Mouse (Mus musculus): ENCODE measurements around the gene Nkain2. TPM values are rescaled to one million over a fixed set of nuclear protein-coding genes. Genes with fewer than 3 reads are reported as not detected.
"Not testable (repeated sequence)": the region's sequence is repeated elsewhere in the genome, so short reads cannot be mapped to it uniquely, and the experiment has no call there.

Nkain2 gene
- under 1 TPM; 0.27 to 0.38 TPM for total RNA-seq (2021)
- long read RNA-seq, experiment 1, partial matches to known transcripts, result 0 of 2 reads
- long read RNA-seq, experiment 1, other reads (novel, unspliced or antisense), result 2 of 2 reads
- long read RNA-seq, experiment 2, result 0 reads

DNA sequence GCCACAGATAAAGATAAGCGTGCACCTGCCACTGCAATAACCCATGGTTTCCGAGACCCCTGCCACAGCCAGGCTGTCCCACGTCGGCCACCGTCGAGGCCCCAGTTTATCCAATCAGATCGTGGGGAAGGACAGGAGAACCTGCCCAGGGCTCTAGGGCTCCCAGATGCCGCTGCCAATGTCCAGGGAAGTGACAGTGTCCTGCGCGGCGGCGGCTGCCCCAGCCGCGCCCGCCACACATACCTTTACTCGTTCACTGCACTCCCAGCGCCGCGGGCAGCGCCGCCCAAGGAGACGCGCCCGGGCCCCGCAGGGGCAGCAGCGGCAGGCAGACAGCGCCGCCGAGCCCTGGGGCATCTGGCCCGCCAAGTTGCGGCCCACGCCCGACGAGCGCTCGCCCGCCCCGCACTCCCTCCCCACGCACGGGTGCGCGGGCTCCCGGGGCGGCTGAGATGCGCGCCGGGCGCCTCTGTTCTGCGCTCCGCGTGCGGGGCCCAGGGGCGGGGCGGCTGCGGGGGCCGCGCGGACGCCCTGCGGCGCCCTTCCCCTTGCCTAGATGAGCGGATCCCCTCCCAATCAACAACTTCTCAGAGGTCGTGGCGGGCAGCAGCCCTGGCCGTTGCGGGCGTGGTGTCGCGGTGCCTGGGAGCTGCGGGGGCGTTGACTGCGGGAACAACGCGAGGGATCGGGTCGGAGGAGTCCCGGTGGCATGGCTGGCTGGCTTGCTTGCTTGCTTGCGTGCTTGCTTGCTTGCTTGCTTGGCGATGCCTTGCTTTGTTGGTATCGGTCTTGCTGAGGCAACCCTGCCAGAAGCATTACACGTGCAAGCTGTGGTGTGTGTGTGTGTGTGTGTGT, at the start of gene Nkain2:
Gene Nkain2 (minus strand): TSS at position 811 of the 855 bp plus-strand sequence.
- peak; percentile 5 to 16 for DNase-seq

DNA sequence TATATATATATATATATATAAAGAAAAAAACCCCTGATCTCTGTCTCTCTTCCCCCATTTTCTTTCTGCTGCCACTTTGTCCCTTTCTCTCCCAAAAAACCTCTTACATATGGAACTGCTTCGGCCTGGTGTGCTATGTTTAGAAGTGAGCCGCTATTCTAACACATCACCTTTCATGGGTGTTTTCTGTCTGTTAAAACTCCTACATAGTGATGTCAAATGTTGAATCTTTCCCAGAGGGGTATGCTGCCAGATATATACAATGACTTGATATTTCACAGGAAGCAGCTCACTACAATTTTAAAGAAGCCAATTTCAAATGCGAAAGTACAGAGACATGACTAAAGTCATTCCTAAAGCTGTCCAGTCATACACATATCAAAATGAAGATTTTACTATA, 49.6 kb upstream of the Nkain2 start:
- intact Hi-C loops (cut with DNase I), result no loop called here
- DNase-seq, result no peak

More for the DNA sequence above, at the start of gene Nkain2:
- intact Hi-C loops (cut with DNase I), result loop anchor here (5.0 to 10.0 kb wide), 2 partner anchors 175 to 178 kb away; no protein-coding TSS in a partner anchor

DNA sequence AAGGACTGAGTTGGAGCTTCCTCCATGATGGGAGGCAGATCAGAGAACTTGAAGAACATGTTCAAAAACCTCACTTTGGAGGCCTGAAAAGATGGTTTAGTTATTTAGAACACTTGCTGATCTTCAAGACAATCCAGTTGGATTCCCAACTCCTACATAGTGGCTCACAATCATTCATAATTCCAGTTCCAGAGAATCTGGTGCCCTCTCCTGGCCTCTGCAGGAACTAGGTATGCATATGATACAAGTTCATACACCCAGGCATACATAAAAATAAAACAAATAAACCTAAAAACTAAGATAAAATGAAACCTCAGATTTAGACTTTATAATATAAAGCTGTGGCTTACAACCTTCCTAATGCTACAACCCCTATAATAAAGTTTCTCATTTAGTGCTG, 4.8 kb upstream of the Nkain2 start:
- DNase-seq, result no peak
- intact Hi-C loops (cut with DNase I), result loop anchor here (10.0 kb wide), 1 partner anchor 170 kb away; no protein-coding TSS in a partner anchor

DNA sequence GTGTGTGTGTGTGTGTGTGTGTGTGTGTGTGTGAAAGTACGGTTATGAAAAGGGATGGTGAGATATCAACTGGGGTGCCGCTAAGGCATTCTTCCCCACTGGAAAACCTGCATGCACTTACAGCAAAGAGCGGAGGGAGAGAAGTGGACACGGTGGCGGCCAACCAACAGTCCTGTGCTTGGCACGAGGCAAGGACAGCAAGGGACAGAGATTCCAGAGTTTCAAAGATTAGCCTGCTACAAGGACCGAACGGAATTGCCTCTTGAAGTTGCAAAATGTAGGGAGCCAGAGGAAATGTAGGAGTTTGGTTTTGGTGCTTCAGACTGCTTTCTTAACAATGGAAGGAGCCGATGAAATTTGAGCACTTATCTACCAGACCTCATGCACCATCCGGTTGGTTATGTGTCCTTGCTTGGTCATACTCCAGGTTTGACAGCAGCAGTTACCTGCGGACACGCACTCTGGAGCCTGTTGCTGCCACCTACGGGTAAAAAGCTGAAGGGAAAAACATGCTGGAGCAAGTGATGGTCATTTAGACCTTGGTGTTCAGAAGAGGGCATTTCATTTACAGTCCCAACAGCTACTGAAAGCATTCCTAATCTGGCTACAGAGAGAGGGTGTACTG, 357 bp upstream of the Nkain2 start:
- DNase-seq, result peak; percentile 8 to 11
- intact Hi-C loops (cut with DNase I), result loop anchor here (5.0 to 10.0 kb wide), 2 partner anchors 174 to 178 kb away; no protein-coding TSS in a partner anchor

DNA sequence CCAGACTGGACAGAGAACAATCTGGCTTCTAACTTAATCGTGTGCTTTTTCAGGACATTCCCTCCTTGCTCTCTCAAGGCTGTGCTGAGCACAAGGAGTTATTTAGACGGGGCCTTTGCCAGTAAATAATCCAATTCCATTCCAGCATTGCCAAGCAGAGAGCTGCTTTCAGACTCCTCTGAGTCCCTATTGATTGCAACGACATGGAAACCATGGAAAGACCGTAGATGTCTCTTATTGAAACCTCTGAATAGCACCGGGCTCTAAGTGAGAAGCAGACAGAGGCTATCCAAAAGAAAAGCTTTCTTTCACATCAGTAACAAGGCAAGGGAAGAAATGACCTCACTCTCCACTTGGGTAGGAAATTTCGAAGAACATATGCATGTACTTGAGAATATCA, 8.3 kb downstream of the Nkain2 start:
- intact Hi-C loops (cut with DNase I), result no loop called here
- no peak for DNase-seq

GRCm38 (mm10) chr10:32870691-32871406, 19.4 kb downstream of the Nkain2 start:
- intact Hi-C loops (cut with DNase I), result no loop called here
- no peak for DNase-seq

- no peak for DNase-seq
- intact Hi-C loops (cut with DNase I), result no loop called here
Observed at GRCm38 (mm10) chr10:32869541-32869940, 20.7 kb downstream of the Nkain2 start.

DNA sequence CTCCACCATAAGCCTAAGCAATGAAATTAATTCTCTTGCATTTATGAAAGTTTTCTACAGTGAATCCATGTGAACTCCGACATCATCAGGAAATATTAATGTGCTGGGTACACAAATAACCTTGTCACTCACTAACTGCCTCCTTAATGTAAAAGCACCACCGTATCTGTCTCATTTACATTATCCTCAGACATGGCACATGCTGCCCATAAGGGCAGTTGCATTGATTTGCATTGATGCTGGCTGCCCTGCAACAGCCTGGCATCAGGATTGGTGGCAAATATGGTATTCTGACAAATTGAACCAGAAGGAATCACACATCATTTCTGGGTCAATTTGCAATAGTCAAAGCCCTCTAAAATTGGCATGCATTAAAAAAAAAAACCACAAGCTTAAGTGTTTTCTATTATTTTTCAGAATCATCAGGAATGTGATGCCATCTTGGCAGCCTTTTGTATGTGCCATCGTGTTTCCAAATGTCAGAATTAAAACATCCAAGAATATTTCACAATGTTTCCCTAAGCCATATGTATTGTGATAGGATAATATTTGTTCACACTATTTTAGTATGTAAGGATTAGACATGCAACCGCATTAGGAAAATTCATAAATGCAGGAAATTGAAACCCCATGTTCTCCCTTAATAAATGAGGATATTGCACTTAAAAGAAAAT, 74.9 kb downstream of the Nkain2 start:
- intact Hi-C loops (cut with DNase I), result no loop called here
- no peak for DNase-seq

DNA sequence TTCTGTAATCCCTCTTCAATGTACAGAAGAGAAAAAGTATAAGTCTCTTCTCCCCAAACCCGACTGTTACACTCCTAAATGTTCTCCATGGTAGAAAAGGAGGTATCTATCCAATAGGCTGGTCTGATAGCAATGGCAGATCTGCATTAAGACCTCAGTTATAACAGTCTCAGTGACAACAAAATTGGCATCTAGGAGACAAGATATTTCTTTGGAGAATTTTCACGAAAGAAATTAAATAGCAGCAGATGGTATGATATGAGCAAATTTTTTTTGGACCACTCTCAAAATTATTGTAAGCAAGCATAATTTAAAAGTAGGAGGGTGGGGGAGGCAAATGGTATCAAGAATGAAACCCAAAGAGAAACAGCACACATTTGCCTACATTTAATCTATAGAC, 94.0 kb downstream of the Nkain2 start:
- DNase-seq, result no peak
- intact Hi-C loops (cut with DNase I), result no loop called here

DNA sequence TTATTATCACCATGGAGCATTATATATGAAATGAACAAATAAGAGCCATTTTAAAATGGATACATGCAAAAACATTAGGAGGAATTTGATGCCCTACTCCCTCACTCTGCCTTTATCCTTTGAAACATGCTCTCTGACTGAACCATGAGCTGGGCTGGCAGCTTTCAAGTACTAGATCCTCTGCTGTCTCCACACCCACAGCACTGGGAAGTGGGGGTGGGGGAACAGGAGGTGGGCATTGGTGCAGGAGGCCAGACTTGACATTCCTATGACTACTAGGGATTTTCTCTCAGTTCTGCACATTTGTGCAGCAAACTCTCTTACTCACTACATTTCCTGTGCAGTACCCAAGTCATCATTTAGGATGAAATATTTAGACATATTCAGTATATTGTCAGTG, 99.7 kb downstream of the Nkain2 start:
- intact Hi-C loops (cut with DNase I), result no loop called here
- no peak for DNase-seq

GRCm38 (mm10) chr10:32782732-32783359, 107.4 kb downstream of the Nkain2 start:
- intact Hi-C loops (cut with DNase I), result no loop called here
- DNase-seq, result no peak

DNA sequence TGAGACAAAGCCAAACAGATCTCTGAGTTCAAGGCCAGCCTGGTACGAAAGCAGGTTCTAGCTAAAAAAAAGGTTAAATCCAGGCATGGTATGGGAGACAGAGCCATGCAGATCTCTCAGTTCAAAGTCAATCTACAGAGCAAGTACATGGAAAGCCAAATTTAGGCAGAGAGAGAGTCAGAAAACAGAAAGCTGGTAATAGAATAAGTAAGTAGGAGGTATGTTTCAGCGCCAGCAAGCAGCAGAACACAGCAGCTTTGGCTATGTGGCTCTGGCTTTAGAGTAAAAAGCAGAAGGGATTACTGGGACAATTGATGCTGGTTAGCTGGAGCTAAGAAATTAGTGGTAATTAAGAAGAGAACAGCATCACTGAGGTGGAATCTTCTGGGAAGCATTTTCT, 151.3 kb downstream of the Nkain2 start:
- no peak for DNase-seq
- intact Hi-C loops (cut with DNase I), result no loop called here

DNA sequence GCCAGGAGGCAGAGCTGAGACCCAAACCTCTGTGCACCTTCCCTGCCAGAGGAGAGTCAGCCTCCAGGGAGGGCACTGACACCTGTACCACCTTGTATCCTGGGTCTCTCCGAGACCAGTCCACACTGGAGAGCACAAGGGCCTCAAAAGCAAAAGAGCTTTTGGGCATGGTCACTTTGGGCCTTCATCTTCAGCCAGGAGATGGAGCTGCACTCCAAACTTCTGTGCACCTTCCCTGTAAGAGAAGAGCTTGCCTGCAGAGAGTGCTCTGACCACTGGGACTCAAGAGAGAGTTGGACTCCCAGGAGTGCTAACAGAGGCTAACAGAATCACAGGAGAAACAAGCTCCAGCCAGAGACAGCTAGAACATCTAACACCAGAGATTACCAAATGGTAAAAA, 183.7 kb downstream of the Nkain2 start:
- DNase-seq; intact Hi-C loops (cut with DNase I): not testable (repeated sequence)

DNA sequence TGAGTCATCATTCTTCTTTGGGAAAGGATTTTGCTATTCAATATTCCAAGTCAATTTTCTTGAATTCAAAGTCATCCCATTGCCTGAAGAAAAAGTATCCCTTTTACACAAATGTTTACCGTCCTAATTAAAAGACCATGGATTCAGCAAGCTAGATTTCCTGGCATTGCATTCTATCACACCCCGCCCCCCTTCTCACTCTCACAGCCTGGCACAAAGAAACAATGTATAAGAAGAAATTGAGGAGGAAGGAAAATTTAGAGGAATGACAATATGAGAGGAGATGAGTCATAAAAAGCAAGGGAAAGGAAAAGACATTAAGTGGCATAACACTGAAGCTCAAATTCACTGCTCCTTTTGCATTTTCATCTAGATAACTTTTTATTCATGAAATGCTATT, 193.6 kb downstream of the Nkain2 start:
- no peak for DNase-seq
- intact Hi-C loops (cut with DNase I), result no loop called here

- intact Hi-C loops (cut with DNase I), result no loop called here
- DNase-seq, result no peak
Observed at GRCm38 (mm10) chr10:32684548-32684947, 205.7 kb downstream of the Nkain2 start.

DNA sequence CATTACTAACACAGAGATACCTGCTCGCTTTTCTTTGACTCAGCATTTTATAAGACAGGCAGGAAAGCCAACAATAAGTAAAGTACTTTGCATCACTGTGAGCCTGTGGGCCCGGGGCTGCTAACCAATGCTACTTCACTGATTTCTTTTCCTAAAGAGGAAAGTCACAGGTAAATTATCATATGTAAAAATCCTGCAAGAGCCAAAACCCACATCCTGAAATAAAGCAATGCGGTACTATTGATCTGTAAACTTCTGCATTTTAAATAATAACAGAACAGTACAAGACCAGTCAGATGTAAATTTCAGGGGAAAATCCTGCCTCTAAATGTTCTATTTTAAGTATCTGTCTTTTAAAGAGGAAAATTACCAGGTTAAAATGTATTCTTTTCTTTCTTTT, 250.0 kb downstream of the Nkain2 start:
- no peak for DNase-seq
- intact Hi-C loops (cut with DNase I), result no loop called here

- no peak for DNase-seq
- intact Hi-C loops (cut with DNase I), result no loop called here
Observed at GRCm38 (mm10) chr10:32639173-32639572, 251.1 kb downstream of the Nkain2 start.

DNA sequence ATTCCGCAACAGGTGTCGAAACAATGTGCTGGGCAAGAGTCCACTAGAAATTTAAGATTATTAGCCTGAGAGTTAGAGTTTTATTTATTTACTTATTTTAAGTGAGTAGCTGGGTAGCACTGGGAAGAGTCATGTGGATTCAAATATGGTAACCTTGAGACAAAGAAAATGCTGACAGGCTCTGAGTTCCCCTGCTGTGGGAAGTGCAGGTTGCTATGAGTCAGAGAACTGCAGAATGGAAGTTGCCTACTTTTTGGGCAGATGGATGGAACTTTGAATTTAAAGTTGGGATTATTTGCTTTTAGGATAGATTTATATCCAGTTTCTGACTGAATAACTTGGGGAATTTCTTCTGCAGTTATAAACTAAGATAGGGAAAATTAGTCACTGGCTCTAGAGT, 259.2 kb downstream of the Nkain2 start:
- intact Hi-C loops (cut with DNase I), result no loop called here
- no peak for DNase-seq

DNA sequence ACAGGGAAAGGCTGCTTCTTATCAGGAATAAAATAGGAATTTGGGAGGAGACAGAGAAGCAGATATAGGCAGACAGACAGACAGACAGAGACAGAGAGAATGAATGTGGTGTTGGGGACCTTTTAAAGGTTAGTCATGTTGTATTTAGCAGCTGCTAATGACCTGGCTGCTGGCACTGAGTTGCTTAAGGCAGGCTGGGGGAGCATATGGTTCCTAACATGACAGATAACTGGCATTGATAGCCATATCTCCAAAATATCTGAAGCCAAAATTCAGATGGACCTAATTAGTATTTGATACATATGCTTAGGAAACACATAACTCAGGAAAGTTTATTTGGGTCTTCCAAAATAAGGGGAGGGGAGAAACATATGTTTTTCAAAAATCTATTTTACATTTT, 285.8 kb downstream of the Nkain2 start:
- intact Hi-C loops (cut with DNase I), result no loop called here

GRCm38 (mm10) chr10:32602798-32603197, 287.5 kb downstream of the Nkain2 start:
- DNase-seq, result no peak
- intact Hi-C loops (cut with DNase I), result no loop called here

More for the DNA sequence above, 285.8 kb downstream of the Nkain2 start:
- DNase-seq, result no peak

All from gastrocnemius, postnatal 36 days (tissue).